In the genomic region with DNA sequence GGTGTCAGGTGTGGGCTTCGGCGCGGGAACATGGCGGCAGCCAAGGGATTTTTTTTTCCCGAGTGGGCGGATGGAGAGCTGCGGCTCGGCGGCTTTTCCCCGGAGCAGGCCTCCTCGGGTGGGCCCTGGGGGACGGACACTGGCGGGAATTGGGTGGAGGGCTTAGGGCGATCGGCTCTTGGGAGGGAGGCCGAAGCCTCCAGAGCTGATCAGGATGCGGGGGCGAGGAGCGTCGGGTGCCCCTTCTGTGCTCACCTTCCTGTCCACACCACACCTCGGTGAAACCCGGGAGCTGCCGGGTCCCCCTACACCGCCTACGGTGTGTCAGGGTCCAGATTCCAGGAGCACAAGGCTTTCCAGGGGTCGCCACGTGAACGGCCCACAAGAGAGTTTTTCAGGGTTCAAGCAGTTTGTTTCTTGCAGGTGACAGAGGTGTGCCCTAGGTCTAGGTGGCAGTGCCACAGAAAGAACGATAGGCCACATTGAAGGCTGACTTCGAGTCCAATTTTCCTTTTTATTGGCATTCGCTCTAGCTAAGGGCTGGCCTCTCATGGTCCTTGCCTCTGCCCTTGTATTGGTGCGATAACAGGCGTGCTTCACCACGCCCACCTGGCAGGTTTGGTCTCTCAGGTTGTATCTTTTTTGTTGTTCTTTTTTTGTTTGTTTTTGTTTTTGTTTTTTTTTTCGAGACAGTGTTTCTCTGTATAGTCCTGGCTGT, we compare ENCODE assay signal across 8 mouse cellular contexts. TPM values are rescaled to one million over a fixed set of nuclear protein-coding genes. Genes with fewer than 3 reads are reported as not detected.
DNase-seq lines count a peak whose midpoint lies in the region; ATAC-seq and TF ChIP-seq lines count a peak whose summit lies in the region.

No protein-coding gene starts in this region.

- TF ChIP-seq CTCF in liver, adult 2 months (IDR thresholded peaks at IDR 0.05; ENCODE audit: low read depth, low read length), result no peak
- no peak for TF ChIP-seq CTCF in small intestine, adult 2 months (IDR thresholded peaks at IDR 0.05; ENCODE audit: extremely low read depth, insufficient read length, insufficient replicate concordance, low read depth, low read length)

- peak; percentile 21 for ATAC-seq in CD4-positive, CD25-positive, alpha-beta regulatory T cell, adult 4 months
- ATAC-seq in embryonic facial prominence, embryonic 12.5 days (ENCODE audit: insufficient number of reproducible peaks, insufficient read depth, low FRiP score, low TSS enrichment), result peak; percentile 52
- peak; percentile 59 for ATAC-seq in hindbrain, embryonic 14.5 days (ENCODE audit: low FRiP score)

- peak overlapping the region; percentile 51; the same call in 1 of the 2 replicates for H3K27ac ChIP-seq in embryonic facial prominence, embryonic 12.5 days
- H3K27ac ChIP-seq in hindbrain, embryonic 14.5 days, result peak overlapping the region; percentile 58
- H3K27ac ChIP-seq in liver, adult 2 months (replicated peaks; ENCODE audit: insufficient read depth, low read depth, low read length), result peak overlapping the region; percentile 10; the same call in 1 of the 2 replicates
- peak overlapping the region; percentile 93 for H3K27ac ChIP-seq in small intestine, adult 2 months (ENCODE audit: insufficient read depth, low read depth, low read length)

- peak; percentile 50 for DNase-seq in cerebellum, adult 9-11 months
- no peak for DNase-seq in cerebellum, adult 11-12 months
- DNase-seq in hindbrain, embryonic 14.5 days (ENCODE audit: low spot score), result no peak
- DNase-seq in liver, adult 2 months (ENCODE audit: extremely low read depth, low read depth, low spot score), result peak; percentile 78
- DNase-seq in layer of hippocampus, adult 9-10 months (ENCODE audit: low spot score), result no peak

- peaks cover 15% of the 10 kb centered on the region; the same call in 1 of the 2 replicates for H3K79me2 ChIP-seq in liver, adult 2 months (ENCODE audit: control insufficient read depth, insufficient read depth, low read length)

- H3K4me2 ChIP-seq in embryonic facial prominence, embryonic 12.5 days (replicated peaks), result peak overlapping the region; percentile 93
- H3K4me2 ChIP-seq in hindbrain, embryonic 14.5 days (replicated peaks), result peak overlapping the region; percentile 77

- H3K9me3 ChIP-seq in embryonic facial prominence, embryonic 12.5 days, result no peaks in the 10 kb centered on the region
- H3K9me3 ChIP-seq in hindbrain, embryonic 14.5 days (ENCODE audit: control insufficient read depth, low read length), result no peaks in the 10 kb centered on the region

- H3K9ac ChIP-seq in embryonic facial prominence, embryonic 12.5 days, result peak overlapping the region; percentile 82
- H3K9ac ChIP-seq in hindbrain, embryonic 14.5 days, result peak overlapping the region; percentile 93
- peak overlapping the region; percentile 83 for H3K9ac ChIP-seq in liver, adult 2 months (ENCODE audit: low read depth, low read length)

- peaks cover 7% of the 10 kb centered on the region; the same call in 1 of the 2 replicates for H3K4me1 ChIP-seq in embryonic facial prominence, embryonic 12.5 days
- H3K4me1 ChIP-seq in hindbrain, embryonic 14.5 days (replicated peaks; ENCODE audit: control insufficient read depth, insufficient read depth, low read length), result peaks cover 10% of the 10 kb centered on the region
- peaks cover 4% of the 10 kb centered on the region for H3K4me1 ChIP-seq in liver, adult 2 months (ENCODE audit: control insufficient read depth, insufficient read depth, low read length)
- H3K4me1 ChIP-seq in small intestine, adult 2 months (ENCODE audit: control insufficient read depth, insufficient read depth, insufficient read length, low read length), result peaks cover 11% of the 10 kb centered on the region; the same call in 1 of the 2 replicates

- no peaks in the 10 kb centered on the region for H3K27me3 ChIP-seq in embryonic facial prominence, embryonic 12.5 days
- H3K27me3 ChIP-seq in hindbrain, embryonic 14.5 days (ENCODE audit: control insufficient read depth, insufficient read depth, low read length), result no peaks in the 10 kb centered on the region
- H3K27me3 ChIP-seq in liver, adult 2 months (ENCODE audit: control insufficient read depth, insufficient read depth, low read length), result no peaks in the 10 kb centered on the region
- H3K27me3 ChIP-seq in small intestine, adult 2 months (ENCODE audit: control insufficient read depth, insufficient read depth, low read length), result no peaks in the 10 kb centered on the region

- H3K4me3 ChIP-seq in embryonic facial prominence, embryonic 12.5 days, result peak overlapping the region; percentile 89
- peak overlapping the region; percentile 87 for H3K4me3 ChIP-seq in hindbrain, embryonic 14.5 days (replicated peaks; ENCODE audit: low read length)
- H3K4me3 ChIP-seq in liver, adult 2 months (ENCODE audit: insufficient read depth, low read depth, low read length), result peak overlapping the region; percentile 89
- H3K4me3 ChIP-seq in small intestine, adult 2 months (ENCODE audit: low read depth, low read length), result peak overlapping the region; percentile 92

- no peaks in the 10 kb centered on the region for H3K36me3 ChIP-seq in embryonic facial prominence, embryonic 12.5 days
- no peaks in the 10 kb centered on the region for H3K36me3 ChIP-seq in hindbrain, embryonic 14.5 days (replicated peaks; ENCODE audit: control insufficient read depth, insufficient read depth)
- H3K36me3 ChIP-seq in liver, adult 2 months (ENCODE audit: control insufficient read depth, insufficient read depth, low read length), result no peaks in the 10 kb centered on the region
- no peaks in the 10 kb centered on the region for H3K36me3 ChIP-seq in small intestine, adult 2 months (ENCODE audit: control insufficient read depth, insufficient read depth, low read length)

- WGBS in embryonic facial prominence, embryonic 12.5 days, result 6% methylated on average over 33 of the region's 35 CpGs
- 6% methylated on average over 35 of the region's 35 CpGs for WGBS in hindbrain, embryonic 14.5 days
- 3% methylated on average over 35 of the region's 35 CpGs for WGBS in liver, adult 2 months
- 2% methylated on average over 35 of the region's 35 CpGs for WGBS in small intestine, adult 2 months

- 0 out of 2 replicates have a peak, but pooled peaks have one; percentile 4 for TF ChIP-seq POLR2A in liver, adult 2 months (IDR thresholded peaks at IDR 0.05; ENCODE audit: extremely low read depth, insufficient read depth, low read length)
- no peak for TF ChIP-seq POLR2A in small intestine, adult 2 months (IDR thresholded peaks at IDR 0.05; ENCODE audit: low read depth, low read length)

RNA-seq across cellular contexts. Expression of a gene that starts 0.5 kb away (rescaled TPM):
- polyA plus RNA-seq in CD4-positive, CD25-positive, alpha-beta regulatory T cell, adult 4 months (2017; shearing (Covaris generic)), result 10 to 100 TPM; 83.5 to 84.1 TPM
- 8.1 and 10.8 TPM in 2 replicates for polyA plus RNA-seq in embryonic facial prominence, embryonic 12.5 days (2016; fragmentation: Nextera tagmentation; extraction: Ambion mirVana)
- 21.2 and 26.6 TPM in 2 replicates for polyA plus RNA-seq in hindbrain, embryonic 14.5 days (2014; fragmentation: Nextera tagmentation; extraction: Ambion mirVana)
- total RNA-seq in liver, adult 2 months (2014; rRNA removed), result 24.1 and 29.6 TPM in 2 replicates
- 12.3 and 17.2 TPM in 2 replicates for polyA plus RNA-seq in liver, adult 2 months (2012; rRNA removed)
- polyA plus RNA-seq in small intestine, adult 2 months (2012; rRNA removed), result 3.0 and 7.1 TPM in 2 replicates

Comparison
In these comparisons a context has a peak if more than half of its experiments do, and no peak if none do; other contexts are left out.
1. DNase-seq: peak in cerebellum, adult 9-11 months (single experiment) and liver, adult 2 months (single experiment); none in cerebellum, adult 11-12 months (single experiment), hindbrain, embryonic 14.5 days (single experiment) and layer of hippocampus, adult 9-10 months (single experiment).
2. H3K27ac ChIP-seq: peak in every context shown above with its lines; median percentile 93 in small intestine, adult 2 months; 58 in hindbrain, embryonic 14.5 days; 51 in embryonic facial prominence, embryonic 12.5 days; 10 in liver, adult 2 months.
3. Peak in every context shown above with its lines, with median percentiles within 50 percentile points of each other: ATAC-seq, H3K4me3 ChIP-seq and H3K9ac ChIP-seq.